In the genomic region with DNA sequence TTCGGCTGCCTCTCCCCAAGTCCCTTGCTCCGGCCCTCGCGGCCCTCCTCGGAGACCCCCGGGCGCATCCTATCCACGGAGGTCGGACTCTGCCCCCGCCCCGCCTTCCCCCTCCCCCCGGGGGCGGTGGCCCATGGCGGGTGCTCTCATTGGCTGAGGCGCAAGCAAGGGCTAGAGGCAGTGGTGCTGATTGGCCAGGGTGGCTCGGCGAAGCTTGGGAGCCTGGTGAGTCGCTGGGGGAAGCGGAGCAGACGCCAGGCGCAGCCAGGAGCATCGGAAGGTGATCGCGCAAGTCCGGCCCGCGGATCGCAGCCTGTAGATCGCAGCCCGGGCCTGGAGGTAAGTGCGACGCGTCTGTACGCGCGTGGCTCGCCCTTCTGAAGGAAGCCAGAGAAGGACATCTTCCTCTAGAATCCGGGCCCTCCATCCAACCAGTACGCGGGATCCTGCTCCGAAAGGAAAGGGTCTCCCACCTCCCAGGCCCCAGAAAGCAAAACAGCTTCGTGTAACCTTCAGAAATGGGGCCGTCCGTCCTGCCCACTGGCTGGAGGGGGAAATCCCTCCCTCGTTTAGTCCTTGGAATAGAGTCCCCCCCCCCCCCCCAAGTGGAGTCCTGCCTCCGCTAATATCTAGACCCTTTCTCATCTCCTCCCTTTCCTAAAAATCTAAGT, we compare ENCODE assay signal across 8 mouse cellular contexts. TPM values are rescaled to one million over a fixed set of nuclear protein-coding genes. Genes with fewer than 3 reads are reported as not detected.
DNase-seq lines count a peak whose midpoint lies in the region; ATAC-seq lines count a peak whose summit lies in the region.

TSS of gene Abat (plus strand) at position 194 of the 671 bp plus-strand sequence.

- peak; percentile 97 for DNase-seq in adrenal gland, adult 2 months
- peak; percentile 96 for DNase-seq in embryo, embryonic 10.5 days (ENCODE audit: low spot score)
- DNase-seq in gastrocnemius, postnatal 36 days = peak; percentile 82 to 91
- DNase-seq in left cerebral cortex, adult 8-10 months (ENCODE audit: low spot score in 2 of 2) = peak; percentile 88 to 96
- DNase-seq in right cerebral cortex, postnatal 10 days (ENCODE audit: low spot score in 2 of 2) = peak; percentile 98
- peak; percentile 78 to 89 for DNase-seq in urinary bladder, postnatal 36 days (ENCODE audit: low spot score in 2 of 2)

- ATAC-seq in inflammation-experienced regulatory T-cells, adult 6 months = peak; percentile 95
- peak; percentile 27; the same call in 1 of the 2 replicates for ATAC-seq in megakaryocyte, adult 5-6 weeks (ENCODE audit: poor library complexity, severe bottlenecking)

- intact Hi-C loops in gastrocnemius, postnatal 36 days (cut with DNase I) = no loop called here

RNA-seq across cellular contexts. Expression of gene Abat, which starts in this region (rescaled TPM):
- 100 to 1,000 TPM in 1 of 2 experiments, 10 to 100 TPM in 1; 66.4 to 111 TPM for total RNA-seq in adrenal gland, adult 2 months (2021)
- polyA plus RNA-seq in adrenal gland, adult 2 months (2012; rRNA removed) = 37.9 and 46.4 TPM in 2 replicates
- total RNA-seq in gastrocnemius, postnatal 36 days (2021) = 1 to 10 TPM; 1.9 to 2.8 TPM
- 1 to 10 TPM in 2 of 3 experiments, under 1 TPM in 1; 0.67 to 1.3 (median 1.1) TPM for polyA plus RNA-seq in inflammation-experienced regulatory T-cells, adult 6 months (2017; shearing (Covaris generic))
- 100 to 1,000 TPM; 178 to 210 (median 190) TPM for total RNA-seq in left cerebral cortex, adult 8-10 months (2022)
- total RNA-seq in megakaryocyte, adult 5-6 weeks (2015) = 0.02 TPM in 1 of 2 replicates, not detected in the other
- total RNA-seq in megakaryocyte, adult 5-6 weeks (2017) = 0.20 TPM in 1 of 2 replicates, not detected in the other

Comparison
In these comparisons a context has a peak if more than half of its experiments do, and no peak if none do; other contexts are left out.
1. Peak in every context shown above with its lines: DNase-seq and ATAC-seq.
2. RNA of gene Abat (total RNA-seq): 178 to 210 TPM in left cerebral cortex, adult 8-10 months and 66.4 to 111 TPM in adrenal gland, adult 2 months; 1.9 to 2.8 TPM in gastrocnemius, postnatal 36 days and 0.02 to 0.20 TPM in megakaryocyte, adult 5-6 weeks; every median in the first group is over 10 times any median in the second.
3. RNA of gene Abat (polyA plus RNA-seq): 37.9 to 46.4 TPM in adrenal gland, adult 2 months; 0.67 to 1.3 TPM in inflammation-experienced regulatory T-cells, adult 6 months; every median in the first group is over 10 times any median in the second.
4. Peak in ATAC-seq in megakaryocyte, adult 5-6 weeks; RNA of the gene not detected or under 1 TPM.